Mouse (Mus musculus): ENCODE measurements around the gene Wbp1.

The Wbp1 gene

DNA sequence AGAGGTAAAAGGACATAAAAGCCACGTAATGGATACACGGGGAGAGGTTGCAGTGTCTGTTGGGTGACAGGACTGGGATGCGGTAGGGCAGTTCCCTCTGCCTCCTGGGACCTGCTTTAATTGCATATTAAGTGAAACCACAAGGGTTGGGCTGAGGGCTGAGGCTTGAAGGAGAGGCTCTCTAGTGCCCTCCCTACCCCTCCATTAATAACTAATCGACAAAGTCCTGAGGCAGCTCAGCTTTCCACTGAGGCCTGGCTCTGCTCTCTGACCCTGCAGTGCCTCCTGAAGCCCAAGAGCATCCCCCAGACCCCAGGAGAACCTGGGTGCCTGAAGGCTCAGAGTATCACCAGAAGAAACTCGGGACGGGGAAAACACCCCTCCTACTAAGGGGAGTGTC lies 36.9 kb downstream of the Wbp1 start:
- no peak for DNase-seq (ENCODE audit: inconsistent ontology term)

DNA sequence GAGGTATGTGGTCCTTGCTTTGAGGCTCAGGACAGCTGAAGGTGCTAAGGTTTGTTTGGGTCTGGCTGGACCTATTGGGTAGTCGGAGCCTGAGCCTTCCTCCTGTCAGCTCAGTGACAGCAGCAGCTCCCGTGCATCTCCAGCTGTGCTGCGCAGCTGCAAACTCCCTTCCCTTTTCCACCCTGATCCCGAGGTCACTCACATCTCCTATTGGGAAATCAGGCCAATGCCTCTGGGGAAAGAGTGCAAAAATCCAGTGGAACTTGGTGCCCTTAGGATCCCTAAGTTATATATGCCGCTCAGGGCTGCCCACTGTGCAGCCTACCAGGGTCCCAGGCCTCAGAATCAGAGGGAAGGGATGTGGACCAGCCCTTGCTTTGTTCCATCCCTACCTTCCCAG lies 37.9 kb downstream of the Wbp1 start:
- DNase-seq (ENCODE audit: inconsistent ontology term): no peak

DNA sequence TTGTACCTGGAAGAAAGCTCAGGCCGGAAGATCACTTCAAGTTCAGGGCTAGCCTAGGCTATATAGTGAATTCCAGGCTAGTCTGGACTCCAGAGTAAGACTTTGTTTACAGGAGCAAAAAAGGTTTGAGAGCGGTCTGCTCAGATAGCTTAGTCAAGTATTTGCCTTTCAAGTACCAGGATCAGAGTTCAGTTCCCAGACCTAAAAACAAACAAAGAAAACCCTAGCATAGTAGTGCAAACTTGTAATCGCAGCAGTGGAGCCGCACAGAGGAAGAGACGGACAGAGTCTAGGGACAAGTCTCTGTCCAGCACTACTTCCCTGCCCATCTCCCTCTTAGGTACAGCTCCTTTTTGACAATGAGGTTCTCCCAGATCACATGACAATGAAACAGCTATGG lies 41.1 kb downstream of the Wbp1 start:
- DNase-seq (ENCODE audit: inconsistent ontology term): no peak

DNA sequence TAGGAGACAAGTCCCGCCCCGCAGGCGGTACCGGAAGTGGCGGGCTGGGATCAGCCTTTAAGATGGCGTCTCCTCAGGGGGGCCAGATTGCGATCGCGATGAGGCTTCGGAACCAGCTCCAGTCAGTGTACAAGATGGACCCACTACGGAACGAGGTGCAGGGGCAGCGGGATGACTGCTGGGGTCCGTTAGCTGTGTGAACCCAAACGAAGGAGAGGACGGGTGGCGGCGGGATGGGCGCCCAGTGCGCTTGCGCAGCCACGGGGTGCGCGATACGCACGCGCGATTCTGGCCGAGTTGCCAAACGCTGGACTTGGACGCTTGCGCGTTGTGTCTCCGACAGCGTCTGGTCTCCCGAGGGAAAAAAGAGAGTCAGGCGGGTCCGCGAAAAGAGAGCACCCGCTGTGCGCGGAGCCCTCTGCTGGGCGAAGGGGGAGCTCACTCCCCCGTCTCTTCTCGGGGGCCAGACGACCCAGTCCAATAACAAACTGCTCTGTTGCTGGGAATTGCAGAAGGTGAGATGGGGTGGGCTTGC lies 43.0 kb downstream of the Wbp1 start:
- peak; percentile 98 for DNase-seq (ENCODE audit: inconsistent ontology term)

DNA sequence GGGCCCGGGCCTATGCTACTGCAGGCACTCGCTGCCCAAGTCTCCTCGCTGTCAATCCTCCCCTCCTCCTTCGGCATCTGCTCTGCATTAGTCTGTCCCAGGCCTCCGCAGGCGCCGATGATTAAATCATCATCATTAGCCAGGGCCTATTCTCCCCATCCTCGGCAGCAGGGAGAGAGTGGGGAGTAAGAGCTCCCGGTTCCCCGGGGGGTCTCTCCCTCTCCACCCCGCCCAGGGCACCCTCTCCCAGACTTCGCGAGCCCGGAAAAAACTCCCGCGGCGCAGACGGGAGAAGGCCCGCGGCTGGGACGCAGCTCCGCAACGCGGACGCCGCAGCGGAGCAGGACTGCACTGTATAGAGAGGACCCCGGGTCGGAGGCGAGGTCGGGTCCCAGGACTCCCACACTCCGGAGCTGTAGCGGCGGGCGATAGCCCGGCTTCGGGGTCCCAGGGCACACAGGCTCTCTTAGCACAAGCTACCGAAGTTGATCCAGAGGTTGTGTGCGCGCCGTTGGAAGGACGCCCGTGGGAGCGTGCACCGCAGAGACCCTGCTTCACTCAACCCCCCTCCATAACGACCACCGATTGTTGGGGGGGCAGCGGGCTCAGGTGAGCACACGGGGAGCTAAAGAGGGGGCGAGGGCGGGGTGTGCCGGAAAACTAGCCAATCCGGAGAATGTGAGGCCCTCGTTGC lies 43.6 kb downstream of the Wbp1 start, which contains the start of gene Pcgf1:
Pcgf1 (plus strand) TSS at position 240 of the 694 bp plus-strand sequence.
- DNase-seq (ENCODE audit: inconsistent ontology term): peak; percentile 57

DNA sequence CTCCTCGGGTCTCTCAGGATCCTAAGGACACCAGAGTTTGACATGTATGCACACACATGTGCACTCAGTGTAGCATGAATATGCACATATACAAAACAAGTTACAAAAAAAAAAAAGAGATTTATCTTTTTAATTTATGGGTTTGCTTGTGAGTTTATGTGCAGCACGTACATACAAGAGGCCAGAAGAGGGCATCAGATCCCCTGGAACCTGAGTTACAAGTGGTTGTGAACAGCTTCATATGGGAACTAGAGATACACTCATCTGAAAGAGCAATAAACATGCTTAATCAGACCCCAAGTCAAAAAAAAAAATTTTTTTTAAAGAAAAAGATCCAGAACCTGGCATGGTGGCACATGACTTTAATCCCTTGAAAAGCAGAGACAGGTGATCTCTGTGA lies 46.4 kb downstream of the Wbp1 start:
- DNase-seq (ENCODE audit: inconsistent ontology term): no peak

DNA sequence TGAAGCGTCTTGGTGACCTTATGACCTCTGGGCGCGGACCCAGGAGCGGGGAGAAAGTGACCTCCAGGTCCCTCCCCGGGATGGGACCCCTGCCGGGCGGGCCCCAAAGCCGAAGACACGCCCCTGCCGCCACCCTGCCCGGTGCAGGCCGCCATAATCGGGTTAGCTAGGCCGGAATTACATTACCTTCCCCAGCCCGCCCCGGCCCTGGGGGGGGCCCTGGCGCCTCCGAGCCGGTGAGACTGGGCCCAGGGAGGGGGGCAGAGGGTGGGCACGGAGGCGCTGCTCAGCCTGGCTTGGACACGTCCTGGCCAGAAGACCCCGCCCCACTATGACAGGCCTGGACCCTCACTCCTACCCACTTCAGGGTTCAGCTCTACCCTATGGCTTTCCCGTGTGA lies 50.1 kb downstream of the Wbp1 start:
- no peak for DNase-seq (ENCODE audit: inconsistent ontology term)

DNA sequence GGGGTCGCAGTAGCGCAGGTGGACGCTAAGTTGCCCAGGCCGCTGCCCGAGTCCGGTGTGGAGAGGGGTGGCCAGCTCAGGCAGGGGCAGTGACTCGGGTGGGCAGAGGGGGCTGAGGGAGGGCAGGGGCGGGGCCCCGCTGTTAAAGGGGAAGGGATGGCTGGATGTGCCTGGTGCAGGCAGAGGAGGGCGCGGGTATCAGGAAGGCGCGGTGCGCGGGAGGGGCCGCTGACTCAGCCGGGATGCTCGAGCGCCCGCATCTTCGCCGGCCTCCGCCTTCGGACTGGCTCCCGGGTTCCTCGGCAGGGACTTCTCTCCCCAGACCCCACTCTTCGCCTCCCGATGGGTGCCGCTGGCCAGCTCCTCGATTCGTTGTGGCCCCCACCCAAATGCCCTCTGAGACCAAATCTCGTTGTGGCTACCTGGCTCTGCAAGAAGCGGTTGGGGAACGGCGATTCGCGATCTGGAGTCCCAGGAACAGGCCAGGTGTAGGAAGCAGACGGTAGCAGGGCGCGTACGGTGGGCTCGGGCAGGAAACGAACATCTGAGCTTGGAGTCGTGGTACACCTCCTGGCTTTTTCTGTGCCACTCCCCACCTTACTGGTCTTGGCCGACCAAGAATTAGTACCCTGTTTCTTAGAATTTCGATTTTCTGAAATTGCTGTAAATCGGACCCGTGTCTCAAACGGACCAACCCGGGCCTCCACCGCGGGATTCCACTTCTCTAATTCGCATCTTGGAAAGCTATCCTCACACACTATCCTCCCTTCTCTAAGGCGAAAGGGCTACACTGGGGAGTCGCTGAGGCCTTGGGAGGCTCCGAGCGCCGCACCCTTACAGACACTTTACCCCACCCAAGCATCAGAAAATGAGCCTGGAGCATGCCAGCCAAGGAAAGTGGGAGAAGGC lies 50.8 kb downstream of the Wbp1 start:
- peak; percentile 65 for DNase-seq (ENCODE audit: inconsistent ontology term)

DNA sequence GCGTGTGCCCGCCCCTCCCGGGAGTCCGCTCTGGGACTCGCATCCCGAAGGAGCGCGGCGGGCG lies 51.3 kb downstream of the Wbp1 start, which contains the start of gene Tlx2:
Tlx2 (minus strand) TSS at position 47 of the 64 bp plus-strand sequence.
- no peak for DNase-seq (ENCODE audit: inconsistent ontology term)

DNA sequence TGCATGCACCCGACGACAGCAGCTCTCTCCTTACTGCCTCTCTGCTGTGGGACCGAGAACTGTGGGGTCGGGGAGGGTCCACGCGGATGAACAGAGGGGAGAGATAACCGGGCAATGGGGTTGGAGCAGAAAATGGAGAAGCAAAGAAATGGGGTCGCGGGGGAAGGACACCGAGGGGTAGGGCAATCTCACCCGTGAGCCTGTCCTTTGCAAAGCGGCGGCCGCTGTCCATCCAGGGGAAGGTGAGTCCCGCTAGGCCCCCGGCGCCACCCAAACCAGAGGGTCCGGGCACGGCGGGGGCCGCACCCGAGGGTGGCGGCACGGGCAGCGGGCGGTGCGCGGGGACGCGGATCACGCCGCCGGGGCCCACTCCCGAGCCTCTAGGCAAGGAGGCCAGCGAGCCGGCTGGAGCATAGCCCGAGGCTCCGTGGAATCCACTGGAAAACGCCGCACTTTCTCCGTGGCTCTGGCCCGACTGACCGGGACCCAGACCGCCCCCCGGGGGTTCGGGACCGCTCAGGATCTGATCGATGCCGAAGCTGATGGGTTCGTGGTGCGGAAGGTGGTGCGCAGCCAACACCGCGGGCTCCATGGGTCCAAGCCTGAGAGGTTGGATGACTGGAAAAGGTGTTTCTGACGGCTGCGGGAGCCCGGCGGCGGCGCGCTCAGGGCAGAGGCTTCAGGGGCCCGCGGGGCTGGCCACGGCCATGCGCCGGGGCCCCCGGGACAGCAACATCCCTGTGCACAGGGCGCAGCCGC lies 51.7 kb downstream of the Wbp1 start:
- DNase-seq (ENCODE audit: inconsistent ontology term): no peak

All from Muller cell, postnatal 12 days (primary cell).